Mouse (Mus musculus) bone marrow, adult 2 months (tissue): ENCODE results near the gene Cdkn1a. TPM values are rescaled to one million over a fixed set of nuclear protein-coding genes. Genes with fewer than 3 reads are reported as not detected.

Experiments used
- H3K27ac ChIP-seq: fragments of 200-500 bp; 2 replicates; pipeline ENCODE4 v1.5.1; 2012; ENCODE audit warnings: low read depth, mild to moderate bottlenecking, control low read depth, inconsistent platforms, low read length; ENCODE audit not compliant: control insufficient read depth, poor library complexity, insufficient read depth
- H3K4me1 ChIP-seq: fragments of 200-500 bp; 2 replicates; pipeline ENCODE4 v1.6.1; 2011; ENCODE audit warnings: low read length; ENCODE audit not compliant: control insufficient read depth, insufficient read depth
- H3K4me3 ChIP-seq: fragments of 200-500 bp; replicated peaks from 2 replicates; pipeline ENCODE3; 2011; ENCODE audit warnings: mild to moderate bottlenecking, low read depth, low read length, control low read depth; ENCODE audit not compliant: control insufficient read depth
- CTCF ChIP-seq: fragments of 200-500 bp; IDR thresholded peaks from 2 replicates; pipeline ENCODE4 v1.5.1; 2011; ENCODE audit warnings: low read length, control low read depth; ENCODE audit not compliant: control insufficient read depth, insufficient read depth
- POLR2A ChIP-seq: fragments of 200-500 bp; IDR thresholded peaks from 2 replicates; pipeline ENCODE4 v1.6.1; 2011; ENCODE audit warnings: low read depth, mild to moderate bottlenecking, control low read depth, low read length, borderline replicate concordance; ENCODE audit not compliant: control insufficient read depth
- WGBS: fragments of 180-500 bp; shearing (Covaris S2); methylation state at CpG from one replicate; pipeline ENCODE4 v1.1.7; 2018; 5-methylcytosine and 5-hydroxymethylcytosine counted together
- polyA plus RNA-seq: library from polyadenylated mRNA; stranded (reverse); fragments of >200 nt; gene quantifications from 2 replicates; pipeline ENCODE4 v1.2.4, GENCODE M21; 2011; ENCODE audit warnings: low replicate concordance; ENCODE audit not compliant: missing spikeins, insufficient read depth, insufficient read length

Cdkn1a gene
- polyA plus RNA-seq, 1 experiment: 27.7 TPM

DNA sequence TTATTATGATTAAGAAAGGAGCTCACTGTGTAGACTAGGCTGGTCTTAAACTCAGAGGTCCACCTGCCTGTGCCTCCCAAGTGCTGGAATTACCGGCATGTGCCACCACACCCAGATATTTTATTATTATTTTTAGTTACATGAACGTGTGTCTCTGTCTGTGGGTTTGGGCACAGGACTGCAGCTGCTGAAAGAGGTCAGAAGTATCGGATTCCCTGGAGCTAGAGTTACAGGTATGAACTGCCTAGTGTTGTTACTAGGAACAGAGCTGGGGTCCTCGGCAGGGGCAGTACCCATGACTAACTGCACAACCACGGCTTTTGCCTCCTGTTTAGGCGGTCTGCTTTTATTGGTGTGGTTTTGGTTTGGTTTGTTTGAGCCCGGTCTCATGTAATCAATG is 34.6 kb upstream of the Cdkn1a start:
- Histone ChIP-seq H3K4me1 (no peaks in the 10 kb centered on the region), H3K4me3 (no peak overlapping the region), H3K27ac (no peak overlapping the region)
- TF ChIP-seq POLR2A: no peak
- no peak for TF ChIP-seq CTCF
- WGBS: 18% methylated on average over 7 of the region's 7 CpGs

DNA sequence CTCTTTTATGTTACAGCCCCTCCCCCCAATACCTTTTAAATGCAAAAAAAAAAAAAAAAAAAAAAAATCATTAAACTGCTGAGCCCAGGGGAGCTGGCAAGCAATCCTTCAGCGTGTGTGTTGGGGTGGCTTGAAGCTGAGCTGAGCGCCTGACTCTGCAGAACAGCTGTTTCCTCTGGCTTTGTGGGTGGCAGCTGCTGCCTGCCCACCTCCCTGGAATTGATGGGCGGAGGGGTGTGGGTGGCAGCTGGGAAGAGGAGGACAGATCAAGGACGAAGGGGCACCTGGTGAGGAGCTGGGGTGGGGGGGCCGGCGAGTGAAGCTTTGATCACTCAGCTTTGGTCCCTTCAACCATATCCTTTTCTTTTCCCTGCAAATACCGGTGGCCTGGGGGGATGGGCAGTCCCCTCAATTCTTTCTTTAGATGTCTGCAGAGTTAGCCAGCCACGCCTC is 34.1 kb upstream of the Cdkn1a start:
- no peak overlapping the region for H3K27ac ChIP-seq
- no peaks in the 10 kb centered on the region for H3K4me1 ChIP-seq
- 2% methylated on average over 8 of the region's 8 CpGs for WGBS
- TF ChIP-seq POLR2A (no peak), CTCF (no peak)
- H3K4me3 ChIP-seq: no peak overlapping the region

DNA sequence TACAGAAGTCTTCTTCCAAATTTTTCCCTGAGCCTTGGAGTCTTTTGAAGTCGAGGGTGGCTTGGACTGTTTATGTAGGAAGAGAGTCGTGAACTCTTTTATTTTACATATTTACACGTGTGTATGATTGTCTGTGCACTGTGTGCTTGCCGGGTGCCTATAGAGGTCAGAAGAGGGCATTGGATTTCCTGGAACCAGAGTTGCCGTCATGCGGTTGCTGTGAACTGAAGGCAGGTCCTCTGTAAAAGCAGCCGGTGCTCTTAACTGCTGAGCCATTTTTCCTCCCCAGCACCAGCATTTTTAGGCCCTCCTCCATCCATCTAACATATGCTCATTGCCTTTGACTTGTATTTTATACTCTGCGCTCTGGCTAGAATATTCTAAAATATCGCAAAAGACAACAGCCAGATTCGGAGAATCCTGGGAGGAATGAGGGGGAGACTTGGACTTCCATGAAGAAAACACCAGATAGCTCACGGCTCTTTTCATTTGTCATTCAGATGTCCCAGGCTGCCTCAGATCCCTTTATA is 33.4 kb upstream of the Cdkn1a start:
- H3K4me3 ChIP-seq: no peak overlapping the region
- TF ChIP-seq CTCF: no peak
- TF ChIP-seq POLR2A: no peak
- WGBS: 74% methylated on average over 11 of the region's 11 CpGs
- H3K27ac ChIP-seq: no peak overlapping the region
- H3K4me1 ChIP-seq: no peaks in the 10 kb centered on the region

DNA sequence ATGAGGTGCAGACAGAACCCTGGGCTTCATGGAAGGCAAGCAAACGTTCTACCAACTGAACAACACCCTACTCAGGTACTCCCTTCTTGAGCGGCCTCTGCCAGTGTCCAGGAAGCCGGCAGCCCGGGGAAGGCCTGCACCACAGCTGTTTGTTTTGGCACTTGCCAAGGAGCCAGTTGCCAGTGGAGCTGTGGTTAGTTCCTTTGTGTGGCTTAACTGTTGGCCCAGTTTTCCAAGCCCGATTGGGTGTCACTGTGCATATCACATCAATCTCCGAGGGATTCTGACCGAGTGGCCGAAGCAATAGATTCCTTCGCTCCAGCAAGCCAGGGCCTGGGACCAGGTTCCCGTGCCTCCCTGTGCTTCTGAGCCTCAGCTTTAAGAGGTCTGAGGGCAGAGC is 32.8 kb upstream of the Cdkn1a start:
- TF ChIP-seq CTCF (no peak), POLR2A (no peak)
- WGBS: 15% methylated on average over 10 of the region's 10 CpGs

DNA sequence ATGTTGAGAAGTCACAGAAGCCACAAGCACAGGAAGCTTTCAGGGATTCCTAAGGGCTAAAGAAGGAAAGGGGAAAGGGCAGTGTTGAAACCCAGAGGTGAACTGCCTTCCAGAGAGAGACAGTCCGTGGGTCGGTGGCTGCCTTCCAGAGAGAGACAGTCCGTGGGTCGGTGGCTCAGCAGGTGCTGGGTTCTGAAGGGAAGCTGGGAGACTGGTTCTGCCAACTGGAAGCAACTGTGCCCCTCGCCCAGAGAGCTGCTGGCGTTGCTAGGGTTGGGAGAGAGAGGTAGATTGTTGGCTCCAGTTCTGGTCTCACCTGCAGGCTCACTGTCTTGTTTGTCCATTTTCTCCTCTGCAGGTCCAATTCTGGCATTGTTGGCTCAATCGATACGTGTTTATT is 32.3 kb upstream of the Cdkn1a start:
- WGBS: 39% methylated on average over 8 of the region's 8 CpGs
- H3K4me3 ChIP-seq: no peak overlapping the region
- TF ChIP-seq CTCF (no peak), POLR2A (no peak)
- H3K4me1 ChIP-seq: no peaks in the 10 kb centered on the region
- H3K27ac ChIP-seq: no peak overlapping the region

More for the DNA sequence above, 32.8 kb upstream of the Cdkn1a start:
- Histone ChIP-seq H3K4me3 (no peak overlapping the region), H3K4me1 (no peaks in the 10 kb centered on the region), H3K27ac (no peak overlapping the region)

DNA sequence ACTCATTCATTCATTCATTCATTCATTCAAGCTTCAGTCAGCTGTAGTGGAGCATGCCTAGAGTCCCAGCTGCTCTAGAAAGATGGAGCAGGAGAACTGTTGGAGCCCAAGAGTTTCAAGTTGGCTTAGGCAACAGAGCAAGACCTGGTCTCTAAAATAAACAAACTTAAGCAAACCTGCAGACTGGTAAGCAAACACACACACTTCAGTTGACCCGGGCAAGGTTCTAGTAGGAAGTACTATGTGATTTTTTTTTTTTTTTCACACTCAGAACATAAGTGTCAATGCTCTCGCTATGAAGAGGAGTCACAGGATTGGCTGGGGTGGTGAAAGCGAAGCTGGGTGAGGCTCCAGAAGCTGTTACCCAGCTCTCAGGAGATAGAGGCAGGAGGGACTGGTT is 31.2 kb upstream of the Cdkn1a start:
- 71% methylated on average over 3 of the region's 3 CpGs for WGBS
- no peak overlapping the region for H3K27ac ChIP-seq
- H3K4me3 ChIP-seq: no peak overlapping the region
- H3K4me1 ChIP-seq: no peaks in the 10 kb centered on the region
- TF ChIP-seq CTCF (no peak), POLR2A (no peak)

- no peak overlapping the region for H3K4me3 ChIP-seq
- no peaks in the 10 kb centered on the region for H3K4me1 ChIP-seq
- 79% methylated on average over 9 of the region's 9 CpGs for WGBS
- no peak for TF ChIP-seq POLR2A
- H3K27ac ChIP-seq: no peak overlapping the region
Measured at GRCm38 (mm10) chr17:29060946-29061345, 29.8 kb upstream of the Cdkn1a start.

GRCm38 (mm10) chr17:29062119-29063035 is 28.4 kb upstream of the Cdkn1a start:
- Histone ChIP-seq H3K4me1 (no peaks in the 10 kb centered on the region), H3K27ac (no peak overlapping the region), H3K4me3 (no peak overlapping the region)
- no peak for TF ChIP-seq CTCF
- no peak for TF ChIP-seq POLR2A
- 63% methylated on average over 13 of the region's 13 CpGs for WGBS
